Mouse (Mus musculus): ENCODE measurements at regions not wholly inside any gene's neighbourhood (a gene's known extent, or its start where the extent isn't known, plus 50 kb on each side); places are given as distances from the start of the nearest gene placed in this dataset.

- DNase-seq (ENCODE audit: low read depth in 1 of 2, low spot score in 2 of 2): no peak
- Histone ChIP-seq H3K27ac (ENCODE audit: insufficient read depth, low read length) (no peak overlapping the region), H3K27me3 (ENCODE audit: control insufficient read depth, insufficient read depth, low read length) (no peaks in the 10 kb centered on the region), H3K36me3 (ENCODE audit: control insufficient read depth, insufficient read depth, low read length) (no peaks in the 10 kb centered on the region), H3K4me1 (ENCODE audit: control insufficient read depth, insufficient read depth, insufficient read length) (no peaks in the 10 kb centered on the region), H3K4me3 (ENCODE audit: extremely low read depth, insufficient read depth, insufficient read length) (no peak overlapping the region)
- WGBS: 76% methylated on average over 3 of the region's 3 CpGs
- no peak for TF ChIP-seq POLR2A (IDR thresholded peaks at IDR 0.05; ENCODE audit: low read depth, low read length)
- no peak for TF ChIP-seq CTCF (IDR thresholded peaks at IDR 0.05; ENCODE audit: extremely low read depth, insufficient read depth, insufficient read length, insufficient replicate concordance)
Measured at GRCm38 (mm10) chr12:26821257-26821968, 352.4 kb downstream of the Cmpk2 start.

DNA sequence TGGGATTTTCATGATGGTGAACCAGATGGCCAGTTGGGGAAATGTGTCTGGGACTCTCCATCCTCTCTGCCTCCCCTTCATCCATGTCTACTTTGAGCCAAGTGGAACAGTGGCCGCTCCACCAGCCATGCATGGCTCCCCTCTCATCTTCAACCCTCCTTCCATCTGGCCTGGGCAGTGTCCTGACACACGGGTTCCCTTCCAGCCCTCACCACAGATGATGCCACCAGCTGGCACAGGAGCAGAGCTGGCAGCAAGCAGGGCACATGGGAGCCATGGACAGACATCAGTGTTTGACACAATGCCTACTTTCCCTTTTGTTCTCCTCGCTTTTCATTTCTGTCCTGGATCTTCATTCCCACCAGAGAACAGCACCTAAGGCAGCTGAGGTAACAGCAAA is 348.9 kb downstream of the Cmpk2 start:
- DNase-seq (ENCODE audit: low read depth in 1 of 2, low spot score in 2 of 2): no peak
- Histone ChIP-seq H3K36me3 (ENCODE audit: control insufficient read depth, insufficient read depth, low read length) (no peaks in the 10 kb centered on the region), H3K4me3 (ENCODE audit: extremely low read depth, insufficient read depth, insufficient read length) (no peak overlapping the region), H3K4me1 (ENCODE audit: control insufficient read depth, insufficient read depth, insufficient read length) (no peaks in the 10 kb centered on the region), H3K27me3 (ENCODE audit: control insufficient read depth, insufficient read depth, low read length) (no peaks in the 10 kb centered on the region), H3K27ac (ENCODE audit: insufficient read depth, low read length) (no peak overlapping the region)
- TF ChIP-seq POLR2A (IDR thresholded peaks at IDR 0.05; ENCODE audit: low read depth, low read length) (no peak), CTCF (IDR thresholded peaks at IDR 0.05; ENCODE audit: extremely low read depth, insufficient read depth, insufficient read length, insufficient replicate concordance) (no peak)
- 85% methylated on average over 3 of the region's 3 CpGs for WGBS

DNA sequence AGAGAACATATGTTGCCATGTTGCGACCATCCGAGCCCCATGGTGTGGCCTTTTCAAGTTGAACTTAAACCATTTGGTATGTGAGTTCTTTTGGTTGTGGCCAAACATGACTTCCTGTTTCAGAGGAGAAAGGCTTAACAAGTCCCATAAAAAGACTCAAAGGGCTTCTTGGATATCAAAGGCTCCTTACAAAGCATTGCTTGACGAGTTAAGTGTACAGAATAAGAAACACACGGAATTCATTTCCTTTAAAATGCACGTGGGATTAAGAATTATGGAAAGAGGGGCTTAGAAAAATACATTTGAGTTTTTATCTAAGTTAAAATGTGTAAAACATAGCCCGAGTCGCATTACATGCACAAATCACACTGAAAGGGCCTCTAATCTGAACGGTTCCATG is 346.8 kb downstream of the Cmpk2 start:
- TF ChIP-seq POLR2A (IDR thresholded peaks at IDR 0.05; ENCODE audit: low read depth, low read length) (no peak), CTCF (IDR thresholded peaks at IDR 0.05; ENCODE audit: extremely low read depth, insufficient read depth, insufficient read length, insufficient replicate concordance) (no peak)
- DNase-seq (ENCODE audit: low read depth in 1 of 2, low spot score in 2 of 2): no peak
- Histone ChIP-seq H3K27ac (ENCODE audit: insufficient read depth, low read length) (no peak overlapping the region), H3K4me3 (ENCODE audit: extremely low read depth, insufficient read depth, insufficient read length) (no peak overlapping the region), H3K27me3 (ENCODE audit: control insufficient read depth, insufficient read depth, low read length) (no peaks in the 10 kb centered on the region), H3K4me1 (ENCODE audit: control insufficient read depth, insufficient read depth, insufficient read length) (no peaks in the 10 kb centered on the region), H3K36me3 (ENCODE audit: control insufficient read depth, insufficient read depth, low read length) (no peaks in the 10 kb centered on the region)
- 81% methylated on average over 8 of the region's 8 CpGs for WGBS

- TF ChIP-seq POLR2A (IDR thresholded peaks at IDR 0.05; ENCODE audit: low read depth, low read length) (no peak), CTCF (IDR thresholded peaks at IDR 0.05; ENCODE audit: extremely low read depth, insufficient read depth, insufficient read length, insufficient replicate concordance) (no peak)
- DNase-seq (ENCODE audit: low read depth in 1 of 2, low spot score in 2 of 2): no peak
- Histone ChIP-seq H3K4me1 (ENCODE audit: control insufficient read depth, insufficient read depth, insufficient read length) (no peaks in the 10 kb centered on the region), H3K27me3 (ENCODE audit: control insufficient read depth, insufficient read depth, low read length) (no peaks in the 10 kb centered on the region), H3K4me3 (ENCODE audit: extremely low read depth, insufficient read depth, insufficient read length) (no peak overlapping the region), H3K27ac (ENCODE audit: insufficient read depth, low read length) (no peak overlapping the region), H3K36me3 (ENCODE audit: control insufficient read depth, insufficient read depth, low read length) (no peaks in the 10 kb centered on the region)
- WGBS: 82% methylated on average over 5 of the region's 5 CpGs
Measured at GRCm38 (mm10) chr12:26810565-26811177, 341.7 kb downstream of the Cmpk2 start.

DNA sequence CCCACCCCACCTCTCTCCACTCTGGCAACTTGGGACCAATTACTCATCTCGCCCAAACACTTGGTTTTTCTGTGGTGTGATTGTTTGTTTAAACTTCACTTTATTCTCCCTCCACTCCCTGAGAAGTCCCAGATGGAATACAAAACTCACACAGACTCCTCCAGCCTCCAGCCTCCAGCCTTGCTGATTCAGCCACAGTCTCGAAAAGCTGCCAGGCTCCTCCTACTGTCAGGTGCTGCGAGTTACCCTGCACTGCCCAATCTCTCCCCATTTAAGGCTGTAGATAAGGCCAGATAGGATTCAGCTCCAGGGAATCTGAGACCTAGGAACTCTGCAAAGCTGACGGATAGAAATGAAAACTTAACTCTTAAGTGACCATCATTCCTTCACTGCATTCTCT is 340.7 kb downstream of the Cmpk2 start:
- 28% methylated on average over 4 of the region's 4 CpGs for WGBS
- TF ChIP-seq POLR2A (IDR thresholded peaks at IDR 0.05; ENCODE audit: low read depth, low read length): no peak
- TF ChIP-seq CTCF (IDR thresholded peaks at IDR 0.05; ENCODE audit: extremely low read depth, insufficient read depth, insufficient read length, insufficient replicate concordance): no peak
- Histone ChIP-seq H3K4me3 (ENCODE audit: extremely low read depth, insufficient read depth, insufficient read length) (no peak overlapping the region), H3K4me1 (ENCODE audit: control insufficient read depth, insufficient read depth, insufficient read length) (no peaks in the 10 kb centered on the region), H3K27ac (ENCODE audit: insufficient read depth, low read length) (no peak overlapping the region), H3K36me3 (ENCODE audit: control insufficient read depth, insufficient read depth, low read length) (no peaks in the 10 kb centered on the region), H3K27me3 (ENCODE audit: control insufficient read depth, insufficient read depth, low read length) (no peaks in the 10 kb centered on the region)
- DNase-seq (ENCODE audit: low read depth in 1 of 2, low spot score in 2 of 2): no peak

DNA sequence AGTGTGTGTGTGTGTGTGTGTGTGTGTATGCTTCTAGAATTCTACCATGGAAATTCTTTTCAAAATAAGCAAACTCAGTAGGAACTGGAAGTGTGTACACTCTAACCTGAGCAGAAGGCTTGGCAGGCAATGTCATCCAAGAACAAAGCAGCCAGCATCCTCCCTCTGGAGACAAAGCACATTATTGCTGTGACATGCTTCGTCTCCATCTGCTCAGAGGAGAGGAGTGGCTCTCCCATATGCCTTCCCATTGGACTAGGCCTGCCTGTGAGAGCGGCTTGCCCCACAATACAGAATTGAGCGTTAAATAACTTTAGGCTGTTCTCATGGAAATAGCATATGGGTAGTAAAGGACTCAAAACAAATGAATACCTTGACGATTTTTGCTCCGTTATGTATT is 333.5 kb downstream of the Cmpk2 start:
- H3K27ac ChIP-seq (ENCODE audit: insufficient read depth, low read length): no peak overlapping the region
- 86% methylated on average over 5 of the region's 5 CpGs for WGBS
- no peaks in the 10 kb centered on the region for H3K4me1 ChIP-seq (ENCODE audit: control insufficient read depth, insufficient read depth, insufficient read length)
- no peak for TF ChIP-seq POLR2A (IDR thresholded peaks at IDR 0.05; ENCODE audit: low read depth, low read length)
- no peak for TF ChIP-seq CTCF (IDR thresholded peaks at IDR 0.05; ENCODE audit: extremely low read depth, insufficient read depth, insufficient read length, insufficient replicate concordance)
- H3K27me3 ChIP-seq (ENCODE audit: control insufficient read depth, insufficient read depth, low read length): no peaks in the 10 kb centered on the region
- H3K4me3 ChIP-seq (ENCODE audit: extremely low read depth, insufficient read depth, insufficient read length): no peak overlapping the region
- H3K36me3 ChIP-seq (ENCODE audit: control insufficient read depth, insufficient read depth, low read length): no peaks in the 10 kb centered on the region
- no peak for DNase-seq (ENCODE audit: low read depth in 1 of 2, low spot score in 2 of 2)

DNA sequence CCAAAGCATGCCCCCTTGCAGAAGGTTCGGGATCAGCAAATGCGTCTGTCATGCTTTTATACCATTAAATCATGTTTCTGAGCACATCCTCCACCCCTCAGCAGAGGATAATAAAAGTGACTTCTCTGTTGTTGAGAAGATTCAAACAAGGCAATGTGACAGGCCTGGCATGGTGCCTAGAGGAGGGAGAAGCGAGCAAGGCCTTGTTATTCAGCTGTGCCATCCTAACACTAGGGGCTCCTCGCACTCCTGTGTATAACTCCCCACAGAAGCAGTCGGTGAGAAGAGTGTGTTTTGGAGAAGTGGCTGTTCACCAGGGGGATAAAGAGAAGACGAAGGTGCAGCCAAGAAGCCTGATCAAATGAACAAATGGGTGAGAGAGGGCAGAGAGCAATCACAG is 330.3 kb downstream of the Cmpk2 start:
- Histone ChIP-seq H3K4me3 (ENCODE audit: extremely low read depth, insufficient read depth, insufficient read length) (no peak overlapping the region), H3K27me3 (ENCODE audit: control insufficient read depth, insufficient read depth, low read length) (no peaks in the 10 kb centered on the region), H3K4me1 (ENCODE audit: control insufficient read depth, insufficient read depth, insufficient read length) (no peaks in the 10 kb centered on the region), H3K36me3 (ENCODE audit: control insufficient read depth, insufficient read depth, low read length) (no peaks in the 10 kb centered on the region), H3K27ac (ENCODE audit: insufficient read depth, low read length) (no peak overlapping the region)
- DNase-seq (ENCODE audit: low read depth in 1 of 2, low spot score in 2 of 2): no peak
- WGBS: 85% methylated on average over 6 of the region's 6 CpGs
- TF ChIP-seq POLR2A (IDR thresholded peaks at IDR 0.05; ENCODE audit: low read depth, low read length): no peak
- TF ChIP-seq CTCF (IDR thresholded peaks at IDR 0.05; ENCODE audit: extremely low read depth, insufficient read depth, insufficient read length, insufficient replicate concordance): no peak
